Mouse (Mus musculus): ENCODE measurements around the gene Syt16. TPM values are rescaled to one million over a fixed set of nuclear protein-coding genes. Genes with fewer than 3 reads are reported as not detected.
A peak's percentile ranks its signal among the peaks of the same experiment; 100 is the strongest.

Syt16 gene
- polyA plus RNA-seq, 1 experiment from 2014 or later, result 0.12 TPM

GRCm38 (mm10) chr12:74315221-74315620 lies 317.8 kb downstream of the Syt16 start:
- Histone ChIP-seq H3K36me3 (ENCODE audit: control insufficient read depth, insufficient read depth) (no peaks in the 10 kb centered on the region), H3K4me1 (ENCODE audit: control insufficient read depth, low read depth, low read length) (no peaks in the 10 kb centered on the region), H3K9me3 (replicated peaks; ENCODE audit: control insufficient read depth, low read length) (no peaks in the 10 kb centered on the region), H3K4me3 (ENCODE audit: low read depth, low read length) (no peak overlapping the region), H3K9ac (ENCODE audit: low read depth, low read length) (no peak overlapping the region), H3K27ac (ENCODE audit: low read length) (no peak overlapping the region), H3K27me3 (ENCODE audit: control insufficient read depth, insufficient read depth, low read depth, low read length) (no peaks in the 10 kb centered on the region), H3K4me2 (ENCODE audit: low read depth, low read length) (no peak overlapping the region)
- ATAC-seq (ENCODE audit: low read depth), result no peak
- WGBS (ENCODE audit: insufficient replicate concordance), result 22% methylated on average over 2 of the region's 2 CpGs

DNA sequence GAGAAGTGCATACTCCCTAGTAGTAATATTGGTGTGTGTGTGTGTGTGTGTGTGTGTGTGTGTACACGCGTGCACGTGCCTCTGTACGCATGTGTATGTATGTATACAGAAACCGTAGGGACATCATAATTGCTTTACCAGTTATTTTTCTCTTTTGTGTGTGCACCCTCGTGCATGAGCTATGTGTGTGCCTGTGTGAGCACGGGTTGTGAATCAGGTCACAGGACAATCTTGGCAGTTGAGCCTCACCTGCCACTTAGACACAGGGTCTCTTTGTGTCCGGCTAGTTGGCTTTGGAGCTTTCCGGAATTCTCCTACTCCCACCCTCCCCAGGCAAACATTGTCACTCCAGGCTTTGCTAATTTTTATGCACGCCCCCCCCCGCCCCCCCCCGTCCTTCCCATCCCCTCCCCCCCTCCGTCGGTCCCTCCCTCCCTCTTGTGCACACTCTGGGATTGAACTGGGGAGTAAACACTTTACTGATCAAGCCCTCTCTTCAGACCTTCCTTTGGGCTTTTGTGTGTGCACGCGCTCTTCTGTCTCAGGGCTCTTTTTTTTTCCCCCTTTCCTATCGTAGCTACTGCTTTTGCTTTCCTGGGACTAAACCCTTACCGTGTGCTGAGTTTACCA lies 319.0 kb downstream of the Syt16 start, which contains the start of gene Gm11042:
Gene Gm11042, minus strand, starts transcription at position 51 of the 630 bp plus-strand sequence.
- H3K27me3 ChIP-seq (ENCODE audit: control insufficient read depth, insufficient read depth, low read depth, low read length), result no peaks in the 10 kb centered on the region
- H3K27ac ChIP-seq (ENCODE audit: low read length), result no peak within 1 kb of the TSS
- H3K4me1 ChIP-seq (ENCODE audit: control insufficient read depth, low read depth, low read length), result no peaks in the 10 kb centered on the region
- no peak within 1 kb of the TSS for H3K9ac ChIP-seq (ENCODE audit: low read depth, low read length)
- no peaks in the 10 kb centered on the region for H3K36me3 ChIP-seq (ENCODE audit: control insufficient read depth, insufficient read depth)
- H3K9me3 ChIP-seq (replicated peaks; ENCODE audit: control insufficient read depth, low read length), result no peaks in the 10 kb centered on the region
- H3K4me3 ChIP-seq (ENCODE audit: low read depth, low read length), result peak within 1 kb of the TSS; percentile 50
- peak within 1 kb of the TSS; percentile 57 for H3K4me2 ChIP-seq (ENCODE audit: low read depth, low read length)
- no peak for ATAC-seq (ENCODE audit: low read depth)
- 30% methylated on average over 16 of the region's 18 CpGs for WGBS (ENCODE audit: insufficient replicate concordance)

DNA sequence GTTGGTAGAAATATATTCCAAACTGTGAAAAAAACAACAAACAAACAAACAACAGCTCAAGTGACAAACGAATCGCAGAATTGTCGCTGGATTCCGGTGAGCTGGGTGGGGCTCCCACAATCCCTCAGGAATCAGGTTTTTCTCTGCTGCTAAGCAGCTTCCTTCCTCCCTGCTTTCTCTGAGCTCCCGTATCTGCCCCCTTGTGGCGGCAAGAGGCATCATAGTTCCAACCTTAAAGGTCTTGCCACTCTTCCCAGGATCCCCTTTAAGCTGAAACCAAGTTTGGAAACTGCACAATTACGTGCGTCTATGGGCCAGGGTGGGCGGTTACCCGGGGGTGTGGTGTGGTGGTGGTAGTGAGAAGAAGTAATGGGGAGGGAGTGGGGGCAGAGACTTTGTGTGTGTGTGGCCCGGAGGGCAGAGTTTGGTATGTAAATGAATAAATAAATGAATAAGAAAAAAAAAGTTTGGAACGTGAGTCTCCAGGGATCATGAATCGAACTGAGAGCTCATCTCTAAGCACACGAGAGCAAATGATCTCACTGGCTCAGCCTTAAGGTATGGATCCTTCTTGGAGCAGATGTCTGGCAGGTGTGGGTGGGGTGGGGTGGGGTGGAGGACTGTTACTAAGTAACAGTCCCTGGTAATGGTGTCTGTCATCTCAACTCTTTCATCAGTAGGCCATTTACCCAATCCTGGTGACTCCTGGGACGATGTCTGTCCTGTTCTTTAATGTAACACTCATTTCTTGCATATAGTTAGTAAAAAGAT lies 319.7 kb downstream of the Syt16 start:
- H3K4me2 ChIP-seq (ENCODE audit: low read depth, low read length), result peak overlapping the region; percentile 57
- WGBS (ENCODE audit: insufficient replicate concordance), result 13% methylated on average over 15 of the region's 15 CpGs

DNA sequence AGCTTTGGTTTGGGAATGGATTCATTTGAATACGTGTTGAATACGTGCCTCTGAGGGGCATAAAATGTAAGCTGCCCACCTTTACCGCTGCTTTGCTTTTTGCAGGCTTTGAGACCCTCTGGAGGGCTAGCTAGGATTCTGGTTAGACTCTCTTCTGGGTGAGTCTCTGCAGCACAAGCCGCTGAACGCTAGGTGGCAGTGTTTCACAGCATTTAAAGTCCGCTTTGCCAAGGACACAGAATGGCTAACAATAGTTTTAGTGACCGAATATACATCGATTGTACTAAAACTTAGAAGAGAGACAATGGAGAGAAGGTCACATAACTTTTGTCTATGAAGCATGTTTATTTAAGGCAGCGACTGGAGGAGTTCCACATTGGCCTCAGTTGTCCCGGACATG lies 322.9 kb downstream of the Syt16 start:
- Histone ChIP-seq H3K9me3 (replicated peaks; ENCODE audit: control insufficient read depth, low read length) (no peaks in the 10 kb centered on the region), H3K36me3 (ENCODE audit: control insufficient read depth, insufficient read depth) (no peaks in the 10 kb centered on the region), H3K4me3 (ENCODE audit: low read depth, low read length) (no peak overlapping the region), H3K4me1 (ENCODE audit: control insufficient read depth, low read depth, low read length) (no peaks in the 10 kb centered on the region), H3K4me2 (ENCODE audit: low read depth, low read length) (no peak overlapping the region), H3K27me3 (ENCODE audit: control insufficient read depth, insufficient read depth, low read depth, low read length) (no peaks in the 10 kb centered on the region), H3K27ac (ENCODE audit: low read length) (no peak overlapping the region), H3K9ac (ENCODE audit: low read depth, low read length) (no peak overlapping the region)
- ATAC-seq (ENCODE audit: low read depth), result no peak
- 13% methylated on average over 10 of the region's 10 CpGs for WGBS (ENCODE audit: insufficient replicate concordance)

More for the DNA sequence above, 319.7 kb downstream of the Syt16 start:
- no peaks in the 10 kb centered on the region for H3K27me3 ChIP-seq (ENCODE audit: control insufficient read depth, insufficient read depth, low read depth, low read length)
- peak overlapping the region; percentile 50 for H3K4me3 ChIP-seq (ENCODE audit: low read depth, low read length)
- H3K9ac ChIP-seq (ENCODE audit: low read depth, low read length), result no peak overlapping the region
- no peaks in the 10 kb centered on the region for H3K36me3 ChIP-seq (ENCODE audit: control insufficient read depth, insufficient read depth)
- ATAC-seq (ENCODE audit: low read depth), result no peak
- H3K9me3 ChIP-seq (replicated peaks; ENCODE audit: control insufficient read depth, low read length), result no peaks in the 10 kb centered on the region
- H3K27ac ChIP-seq (ENCODE audit: low read length), result no peak overlapping the region
- H3K4me1 ChIP-seq (ENCODE audit: control insufficient read depth, low read depth, low read length), result no peaks in the 10 kb centered on the region

DNA sequence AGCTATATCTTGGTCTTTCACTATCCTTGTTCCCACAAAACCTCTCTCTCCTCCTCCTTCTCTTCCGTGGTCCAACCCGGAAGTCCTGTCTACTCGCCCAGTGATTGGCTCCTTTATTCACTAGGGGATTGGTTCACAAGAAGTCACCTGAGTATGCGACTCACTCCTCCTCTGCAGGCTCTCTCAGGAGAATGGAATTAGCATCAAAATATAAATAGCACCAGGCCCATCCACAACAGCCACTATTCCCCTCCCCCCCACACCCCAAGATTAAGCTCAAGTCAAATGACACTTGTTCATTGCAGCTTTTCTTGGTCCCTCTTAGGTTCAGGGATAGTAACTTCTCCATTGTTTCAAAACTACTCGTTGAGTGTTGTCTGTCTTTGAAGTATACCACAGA lies 324.5 kb downstream of the Syt16 start:
- no peaks in the 10 kb centered on the region for H3K36me3 ChIP-seq (ENCODE audit: control insufficient read depth, insufficient read depth)
- H3K27me3 ChIP-seq (ENCODE audit: control insufficient read depth, insufficient read depth, low read depth, low read length), result no peaks in the 10 kb centered on the region
- H3K9ac ChIP-seq (ENCODE audit: low read depth, low read length), result no peak overlapping the region
- ATAC-seq (ENCODE audit: low read depth), result no peak
- H3K4me3 ChIP-seq (ENCODE audit: low read depth, low read length), result no peak overlapping the region
- no peaks in the 10 kb centered on the region for H3K9me3 ChIP-seq (replicated peaks; ENCODE audit: control insufficient read depth, low read length)
- WGBS (ENCODE audit: insufficient replicate concordance), result 60% methylated on average over 5 of the region's 5 CpGs
- H3K4me1 ChIP-seq (ENCODE audit: control insufficient read depth, low read depth, low read length), result no peaks in the 10 kb centered on the region
- no peak overlapping the region for H3K4me2 ChIP-seq (ENCODE audit: low read depth, low read length)
- no peak overlapping the region for H3K27ac ChIP-seq (ENCODE audit: low read length)

Other genes with a start within 250 kb of the Syt16 start
- gene Hif1a, start 96.3 kb upstream of the Syt16 start, polyA plus RNA-seq (2015; fragmentation: Nextera tagmentation; extraction: Ambion mirVana), result 11.8 and 12.0 TPM in 2 replicates
- gene Gm49321, start 60.0 kb upstream of the Syt16 start, polyA plus RNA-seq (2015; fragmentation: Nextera tagmentation; extraction: Ambion mirVana), result 3.0 and 3.9 TPM in 2 replicates
- 4.5 and 5.0 TPM in 2 replicates for gene Snapc1, start 33.2 kb upstream of the Syt16 start, polyA plus RNA-seq (2015; fragmentation: Nextera tagmentation; extraction: Ambion mirVana)

Data from liver, embryonic 16.5 days (tissue).